Mouse (Mus musculus): Measurements from ENCODE around the gene Sh3kbp1. TPM values are rescaled to one million over a fixed set of nuclear protein-coding genes. Genes with fewer than 3 reads are reported as not detected.

Gene Sh3kbp1
- polyA plus RNA-seq, 2 experiments from 2014 or later: 330 to 401 TPM

GRCm38 (mm10) chrX:159744620-159745019 is 117.5 kb downstream of the Sh3kbp1 start:
- ATAC-seq: no peak

GRCm38 (mm10) chrX:159751834-159752233 is 124.8 kb downstream of the Sh3kbp1 start:
- peak; percentile 42 for ATAC-seq

GRCm38 (mm10) chrX:159756261-159756660 is 129.2 kb downstream of the Sh3kbp1 start:
- ATAC-seq: no peak

DNA sequence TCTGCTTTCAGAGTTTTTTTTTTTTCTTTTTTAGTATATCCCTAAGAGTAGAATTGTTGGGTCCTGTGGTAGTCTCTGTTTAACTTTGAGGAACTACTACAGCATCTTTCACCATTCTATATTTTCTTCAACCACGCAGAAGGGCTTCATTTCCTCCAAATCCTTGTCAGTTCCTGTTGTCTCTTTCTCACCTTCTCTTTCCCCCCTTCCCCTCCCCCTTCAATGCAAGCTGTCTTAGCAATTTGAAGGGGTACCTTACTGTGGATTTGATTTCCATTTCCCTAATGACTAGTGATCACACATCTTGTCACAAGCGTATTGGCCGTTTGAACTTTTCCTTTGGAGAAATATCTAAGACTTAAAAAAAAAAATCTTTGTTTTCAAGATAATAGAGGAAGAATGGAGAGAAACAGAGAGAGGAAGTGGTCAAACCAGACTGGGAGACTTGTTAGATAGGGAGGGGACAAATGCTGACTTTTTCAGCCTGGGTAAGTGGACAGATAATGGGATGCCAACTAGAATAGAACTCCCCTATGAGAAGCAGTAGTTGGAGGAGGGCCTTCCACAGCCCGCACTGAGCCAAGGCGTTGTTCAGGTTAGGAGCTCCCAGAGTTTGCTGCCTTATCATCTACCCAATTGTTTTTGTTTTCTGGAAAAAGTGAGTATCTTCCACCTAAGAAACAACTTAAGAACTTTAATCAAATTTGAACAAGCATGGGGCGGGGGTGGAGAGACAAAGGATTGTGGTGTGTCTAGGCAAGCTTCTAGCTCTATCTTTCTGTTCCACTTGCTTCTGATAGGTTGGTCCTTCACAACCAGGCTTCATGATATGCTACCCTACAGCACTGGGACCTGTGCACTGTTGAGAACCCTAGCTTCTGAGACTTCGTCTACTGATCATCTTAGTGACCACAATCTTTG is 130.1 kb downstream of the Sh3kbp1 start:
- ATAC-seq: peak; percentile 22

DNA sequence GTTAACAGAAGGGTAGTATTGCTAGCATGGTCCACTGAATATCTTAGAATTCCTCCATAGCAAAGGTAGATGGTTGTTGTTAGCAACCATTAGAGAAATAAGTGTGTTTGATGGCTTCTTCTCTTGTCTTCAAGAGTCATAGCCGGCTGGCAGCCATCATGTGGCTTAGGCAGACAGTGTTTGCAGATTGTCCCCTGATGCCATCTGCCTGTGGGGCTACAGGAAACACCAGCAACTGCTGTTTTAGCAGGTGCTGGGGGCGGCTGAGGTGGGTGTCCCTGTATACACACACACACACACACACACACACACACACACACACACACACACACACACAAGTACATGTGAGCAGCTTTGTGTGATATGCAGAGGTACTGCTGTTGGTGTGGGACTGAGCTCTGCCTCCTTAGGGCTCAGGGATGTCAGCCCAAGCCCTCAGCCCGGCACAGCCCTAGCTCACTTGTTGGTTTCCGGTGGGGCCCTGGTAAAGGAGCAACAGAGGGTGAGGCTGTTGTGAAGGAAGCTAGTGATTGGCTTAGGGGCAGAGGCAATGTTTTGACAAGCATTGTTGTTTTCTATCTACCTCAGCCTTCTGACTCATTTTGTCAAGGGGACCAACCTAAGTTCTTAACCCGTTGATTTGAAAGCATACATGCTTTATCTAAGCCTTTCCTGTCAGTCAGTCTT is 130.9 kb downstream of the Sh3kbp1 start:
- peak; percentile 90 for ATAC-seq

GRCm38 (mm10) chrX:159763801-159764200 is 136.7 kb downstream of the Sh3kbp1 start:
- ATAC-seq: no peak

DNA sequence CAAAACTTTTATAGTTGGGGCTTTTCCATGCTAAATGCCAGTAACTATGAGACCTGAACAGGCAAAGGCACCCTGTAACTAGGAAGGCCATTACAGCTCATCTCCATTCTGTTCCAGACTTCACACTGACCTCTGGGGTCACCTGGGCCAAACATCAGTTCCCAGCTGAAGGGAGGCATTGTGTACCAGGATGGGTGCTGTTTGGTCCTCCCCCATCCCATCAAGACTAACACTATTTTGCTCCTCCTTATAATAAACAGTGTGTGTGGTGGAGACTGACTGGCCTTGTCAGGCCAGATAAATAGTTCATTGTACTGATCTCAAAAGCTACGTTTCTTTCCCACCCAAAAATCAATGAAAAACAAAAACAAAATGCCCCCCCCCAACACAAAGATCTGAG is 138.8 kb downstream of the Sh3kbp1 start:
- ATAC-seq: no peak

- ATAC-seq: peak; percentile 53
These were observed 141.9 kb downstream of the Sh3kbp1 start for GRCm38 (mm10) chrX:159769005-159769404.

DNA sequence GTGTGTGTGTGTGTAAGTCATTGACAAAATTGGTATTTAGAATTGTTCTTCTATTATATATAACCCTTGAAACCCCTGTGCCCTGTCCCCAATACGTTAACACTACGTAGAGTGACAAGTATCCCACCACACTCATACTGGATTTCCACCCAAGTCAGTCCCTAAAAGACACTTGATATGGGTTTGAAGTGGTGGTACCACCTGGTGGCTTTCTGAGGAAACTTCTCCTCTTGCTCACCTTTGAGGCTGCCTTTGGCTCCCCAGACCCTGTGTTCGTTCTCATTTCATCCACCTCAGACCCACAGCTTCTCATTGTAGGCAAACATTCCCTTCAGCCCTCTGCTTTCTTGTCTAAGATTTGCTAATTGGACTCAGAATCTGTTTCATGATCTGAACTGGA is 142.7 kb downstream of the Sh3kbp1 start:
- no peak for ATAC-seq

DNA sequence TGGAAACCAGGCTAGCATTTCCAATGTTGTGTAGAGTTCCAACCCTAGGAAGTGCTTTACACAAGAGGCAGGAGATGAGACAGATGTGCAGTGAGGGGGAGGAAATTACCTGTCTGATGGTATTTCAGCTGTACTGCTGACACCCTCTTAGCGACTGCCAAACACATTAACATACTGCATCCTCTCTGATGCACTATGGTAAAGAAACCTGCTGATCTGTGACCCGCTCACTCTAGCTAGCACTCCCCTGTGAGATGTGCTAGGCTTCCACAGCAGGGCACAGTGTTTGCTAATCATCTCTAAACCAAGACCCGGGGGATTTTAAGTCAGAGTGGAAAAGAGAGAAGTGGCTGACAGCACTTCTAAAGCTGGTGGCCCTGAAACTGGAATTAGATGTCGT is 145.1 kb downstream of the Sh3kbp1 start:
- ATAC-seq: peak; percentile 74

DNA sequence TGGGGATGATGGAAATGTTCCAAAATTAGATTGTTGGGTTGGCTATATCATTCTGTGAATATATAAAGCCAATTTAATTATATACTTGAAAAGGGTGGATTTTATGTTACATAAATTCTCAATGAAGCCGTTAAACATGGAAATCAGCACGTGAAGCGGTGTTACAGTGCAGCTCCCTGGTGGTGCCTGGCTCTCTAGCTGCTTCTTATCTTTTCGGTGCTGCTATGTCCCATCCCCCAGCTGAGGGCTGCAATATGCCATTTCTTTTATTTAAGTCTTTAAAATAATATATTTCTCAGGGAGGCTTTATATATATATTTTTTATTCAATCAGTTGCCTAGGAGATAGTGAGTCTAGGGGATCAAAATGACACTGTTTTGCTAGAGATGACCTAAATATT is 148.0 kb downstream of the Sh3kbp1 start:
- no peak for ATAC-seq

- ATAC-seq: no peak
These were observed 151.7 kb downstream of the Sh3kbp1 start for GRCm38 (mm10) chrX:159778787-159779186.

- no peak for ATAC-seq
These were observed 163.4 kb downstream of the Sh3kbp1 start for GRCm38 (mm10) chrX:159790516-159790915.

GRCm38 (mm10) chrX:159795603-159796002 is 168.5 kb downstream of the Sh3kbp1 start:
- ATAC-seq: no peak

GRCm38 (mm10) chrX:159804371-159804770 is 177.3 kb downstream of the Sh3kbp1 start:
- no peak for ATAC-seq

DNA sequence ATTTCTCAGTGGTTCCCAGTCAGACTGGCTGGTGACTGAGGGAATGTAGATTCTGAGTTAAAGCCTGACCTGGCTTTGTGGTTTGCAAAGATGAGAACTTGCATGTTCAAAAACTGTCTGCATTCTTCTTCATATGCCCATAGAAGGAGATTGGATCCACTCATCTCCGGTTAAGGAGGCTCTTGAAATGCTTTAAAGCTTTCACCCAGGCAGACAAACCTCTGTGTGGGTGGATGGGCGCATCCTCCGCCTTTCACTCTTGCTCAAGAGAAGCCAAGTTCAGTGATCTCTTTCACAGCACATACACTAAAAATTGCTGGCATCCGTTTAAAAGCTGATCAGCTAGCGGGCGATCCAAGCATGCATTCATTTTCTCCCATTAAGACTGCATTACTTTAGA is 182.4 kb downstream of the Sh3kbp1 start:
- peak; percentile 92 for ATAC-seq

DNA sequence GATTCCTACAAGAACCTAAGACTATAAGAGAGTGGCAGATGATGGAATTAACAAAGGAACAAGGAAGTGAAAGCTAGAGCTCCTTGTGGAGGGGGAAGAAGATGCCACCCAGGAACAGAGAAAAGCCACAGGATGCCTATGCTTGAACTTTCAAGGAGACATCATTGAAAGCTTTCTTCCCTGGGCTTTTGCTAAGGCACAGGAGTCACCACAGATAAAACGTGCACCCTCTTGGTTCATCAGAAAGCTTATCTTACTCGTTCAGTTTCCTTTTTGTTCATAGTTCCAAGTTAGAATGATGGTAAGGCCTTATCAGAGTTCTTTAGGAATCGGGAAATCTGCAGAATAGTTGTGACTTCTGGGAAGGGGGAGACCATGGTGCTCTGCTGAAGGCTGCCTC is 183.4 kb downstream of the Sh3kbp1 start:
- no peak for ATAC-seq

GRCm38 (mm10) chrX:159817508-159817907 is 190.4 kb downstream of the Sh3kbp1 start:
- no peak for ATAC-seq

GRCm38 (mm10) chrX:159828135-159828534 is 201.1 kb downstream of the Sh3kbp1 start:
- peak; percentile 83 for ATAC-seq

- ATAC-seq: peak; percentile 57
These were observed 202.2 kb downstream of the Sh3kbp1 start for GRCm38 (mm10) chrX:159829192-159829852.

DNA sequence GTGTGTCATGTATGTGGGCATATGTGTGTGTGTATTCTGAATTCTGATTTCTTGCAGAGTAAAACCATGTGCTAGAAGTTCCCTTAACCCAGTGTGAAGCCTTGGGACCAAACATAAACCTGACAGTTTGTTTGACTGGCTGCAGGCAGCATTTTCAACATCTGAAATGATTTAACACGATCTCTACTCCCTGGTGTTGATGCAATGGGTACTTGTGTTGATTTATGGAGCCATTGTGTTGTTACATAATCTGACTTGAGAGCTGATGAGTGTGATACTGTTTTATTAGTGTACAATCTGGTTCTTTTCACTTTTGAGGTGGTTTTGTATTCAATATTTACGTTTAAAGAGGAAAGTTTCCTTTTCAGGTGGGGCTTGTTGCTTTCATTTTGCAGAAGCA is 204.1 kb downstream of the Sh3kbp1 start:
- no peak for ATAC-seq

DNA sequence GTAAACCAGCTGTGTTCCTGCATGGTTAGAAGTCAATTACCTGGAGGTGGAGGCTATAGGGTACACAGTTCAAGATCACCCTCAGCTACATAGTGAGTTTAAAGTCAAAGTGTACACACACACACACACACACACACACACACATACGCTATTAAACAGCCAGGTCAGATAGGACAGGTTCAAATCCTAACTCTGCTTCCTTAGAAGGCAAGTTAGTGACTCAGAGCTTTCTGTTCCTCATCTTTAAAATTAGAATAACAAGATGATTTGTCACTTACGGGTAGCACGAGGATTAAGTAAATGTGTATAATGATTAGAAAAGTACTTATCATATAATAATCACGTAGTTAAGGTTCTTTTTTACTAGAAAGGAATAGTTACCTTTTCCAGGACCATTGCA is 208.2 kb downstream of the Sh3kbp1 start:
- ATAC-seq: no peak

GRCm38 (mm10) chrX:159837379-159837778 is 210.3 kb downstream of the Sh3kbp1 start:
- peak; percentile 51 for ATAC-seq
